Comparison of ENCODE assay signal across 15 mouse cellular contexts in genomic region chr3:139842988-139843605, GRCm38 (mm10).
"Had no signal": no experiment of that assay in that cellular context is flagged by ENCODE, and none has a peak within 500 bp of the region (broad histone marks: within the 10 kb centered on the region; RNA-seq: fewer than 3 reads in every experiment).

No protein-coding gene starts in this region.

- H3K4me1 ChIP-seq: limb, embryonic 12.5 days; liver, embryonic 13.5 days; lung, embryonic 15.5 days; neural tube, embryonic 12.5 days had no signal

- H3K36me3 ChIP-seq: limb, embryonic 12.5 days; liver, embryonic 13.5 days; lung, embryonic 15.5 days; neural tube, embryonic 12.5 days had no signal

- H3K27me3 ChIP-seq: limb, embryonic 12.5 days; liver, embryonic 13.5 days; lung, embryonic 15.5 days; neural tube, embryonic 12.5 days had no signal

- H3K27ac ChIP-seq: limb, embryonic 12.5 days; liver, embryonic 13.5 days; lung, embryonic 15.5 days; neural tube, embryonic 12.5 days had no signal

- H3K9me3 ChIP-seq: limb, embryonic 12.5 days; liver, embryonic 13.5 days; lung, embryonic 15.5 days; neural tube, embryonic 12.5 days had no signal

- H3K4me3 ChIP-seq: limb, embryonic 12.5 days; liver, embryonic 13.5 days; lung, embryonic 15.5 days; myocyte; neural tube, embryonic 12.5 days had no signal

- H3K4me2 ChIP-seq: limb, embryonic 12.5 days; liver, embryonic 13.5 days; lung, embryonic 15.5 days; neural tube, embryonic 12.5 days had no signal

- H3K9ac ChIP-seq: limb, embryonic 12.5 days; liver, embryonic 13.5 days; liver, postnatal 0 days; lung, embryonic 15.5 days; neural tube, embryonic 12.5 days had no signal

- ATAC-seq: liver, postnatal 0 days had no signal

- DNase-seq: kidney, adult 8-10 months; kidney, postnatal 25 days; liver; liver, embryonic 13.5 days; liver, postnatal 0 days; lung, postnatal 14 days; midbrain, embryonic 14.5 days; right cerebral cortex, postnatal 4 days; spleen, adult 18-20 months; thymus, adult 18-20 months; thymus, postnatal 14 days had no signal
